Mouse (Mus musculus): ENCODE measurements around the gene Rnf5.

Gene Rnf5

GRCm38 (mm10) chr17:34585877-34586771 lies 17.4 kb downstream of the Rnf5 start:
- no peak for DNase-seq (ENCODE audit: low read depth)

GRCm38 (mm10) chr17:34585121-34585520 lies 18.4 kb downstream of the Rnf5 start:
- no peak for DNase-seq (ENCODE audit: low read depth)

DNA sequence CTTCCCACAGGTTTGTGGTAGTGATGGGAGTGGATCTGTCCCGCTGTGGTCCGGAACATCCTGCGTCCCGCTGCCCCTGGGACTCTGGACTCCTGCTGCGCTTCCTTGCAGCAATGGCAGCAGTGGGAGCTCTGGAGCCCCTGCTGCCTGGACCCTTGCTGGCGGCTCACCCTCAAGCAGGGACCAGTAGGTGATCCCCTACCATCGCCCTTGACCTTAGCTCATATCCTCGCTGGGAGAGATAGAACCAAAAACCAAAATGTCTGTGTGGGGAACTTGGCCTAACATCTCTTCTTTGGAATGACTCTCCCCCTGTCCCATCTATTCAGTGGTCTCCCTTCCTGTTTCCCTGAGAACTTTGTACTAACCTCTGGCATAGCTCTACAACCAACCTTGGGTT lies 19.7 kb downstream of the Rnf5 start:
- no peak for DNase-seq (ENCODE audit: low read depth)

DNA sequence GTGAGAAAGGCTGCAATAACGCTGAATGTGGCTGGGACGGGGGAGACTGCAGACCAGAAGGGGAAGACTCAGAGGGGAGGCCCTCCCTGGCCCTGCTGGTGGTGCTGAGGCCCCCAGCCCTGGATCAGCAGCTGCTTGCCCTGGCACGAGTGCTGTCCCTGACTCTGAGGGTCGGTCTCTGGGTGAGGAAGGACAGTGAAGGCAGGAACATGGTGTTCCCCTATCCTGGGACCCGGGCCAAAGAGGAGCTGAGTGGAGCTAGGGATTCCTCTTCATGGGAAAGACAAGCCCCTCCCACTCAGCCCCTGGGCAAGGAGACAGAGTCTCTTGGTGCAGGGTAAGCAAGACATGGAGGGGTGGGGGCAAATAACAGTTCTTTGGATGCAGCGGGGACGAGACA lies 20.1 kb downstream of the Rnf5 start:
- DNase-seq (ENCODE audit: low read depth) = no peak

DNA sequence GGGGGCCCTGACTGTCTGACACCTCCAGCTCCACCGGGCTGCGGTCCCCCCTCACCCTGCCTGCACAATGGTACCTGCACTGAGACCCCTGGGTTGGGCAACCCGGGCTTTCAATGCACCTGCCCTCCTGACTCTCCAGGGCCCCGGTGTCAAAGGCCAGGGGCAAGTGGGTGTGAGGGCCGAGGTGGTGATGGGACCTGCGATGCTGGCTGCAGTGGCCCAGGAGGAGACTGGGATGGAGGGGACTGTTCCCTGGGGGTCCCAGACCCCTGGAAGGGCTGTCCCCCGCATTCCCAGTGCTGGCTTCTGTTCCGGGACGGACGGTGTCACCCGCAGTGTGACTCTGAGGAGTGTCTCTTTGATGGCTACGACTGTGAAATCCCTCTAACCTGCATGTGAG lies 21.0 kb downstream of the Rnf5 start:
- no peak for DNase-seq (ENCODE audit: low read depth)

GRCm38 (mm10) chr17:34578070-34578469 lies 25.4 kb downstream of the Rnf5 start:
- DNase-seq (ENCODE audit: low read depth) = no peak

GRCm38 (mm10) chr17:34576577-34576976 lies 26.9 kb downstream of the Rnf5 start:
- no peak for DNase-seq (ENCODE audit: low read depth)

DNA sequence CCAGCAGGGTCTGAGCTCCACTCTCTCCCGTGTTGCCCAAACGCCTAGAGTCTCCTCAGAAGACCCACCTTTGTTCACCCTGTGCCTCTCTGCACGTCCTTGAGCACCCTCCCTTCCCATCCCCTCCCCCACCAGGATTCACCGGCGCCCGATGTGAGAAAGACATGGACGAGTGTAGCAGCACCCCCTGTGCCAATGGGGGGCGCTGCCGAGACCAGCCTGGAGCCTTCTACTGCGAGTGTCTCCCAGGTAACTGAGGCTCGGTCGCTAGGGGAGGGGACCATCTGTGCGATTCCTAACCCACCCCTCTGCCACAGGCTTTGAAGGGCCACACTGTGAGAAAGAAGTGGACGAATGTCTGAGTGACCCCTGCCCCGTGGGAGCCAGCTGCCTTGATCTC lies 31.1 kb downstream of the Rnf5 start:
- no peak for DNase-seq (ENCODE audit: low read depth)

DNA sequence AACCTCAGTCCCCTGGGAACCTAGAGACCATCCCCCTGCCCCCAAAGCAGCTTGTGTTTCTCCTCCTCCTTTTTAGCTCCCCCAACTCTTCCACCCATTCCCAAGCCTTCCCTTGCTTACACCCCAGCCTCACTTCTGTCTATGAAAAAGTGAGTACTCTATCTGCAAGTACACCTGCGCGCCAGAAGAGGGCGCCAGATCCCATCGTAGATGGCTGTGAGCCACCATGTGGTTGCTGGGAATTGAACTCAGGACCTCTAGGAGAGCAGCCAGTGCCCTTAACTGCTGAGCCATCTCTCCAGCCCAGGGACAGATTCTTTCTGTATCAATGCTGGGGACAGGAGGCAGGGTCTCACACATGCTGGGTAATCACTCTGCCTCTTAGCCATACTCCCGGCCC lies 31.6 kb downstream of the Rnf5 start:
- DNase-seq (ENCODE audit: low read depth) = no peak

- no peak for DNase-seq (ENCODE audit: low read depth)
Measured at GRCm38 (mm10) chr17:34569919-34570318, 33.6 kb downstream of the Rnf5 start.

- DNase-seq (ENCODE audit: low read depth) = no peak
Measured at GRCm38 (mm10) chr17:34568421-34568820, 35.1 kb downstream of the Rnf5 start.

DNA sequence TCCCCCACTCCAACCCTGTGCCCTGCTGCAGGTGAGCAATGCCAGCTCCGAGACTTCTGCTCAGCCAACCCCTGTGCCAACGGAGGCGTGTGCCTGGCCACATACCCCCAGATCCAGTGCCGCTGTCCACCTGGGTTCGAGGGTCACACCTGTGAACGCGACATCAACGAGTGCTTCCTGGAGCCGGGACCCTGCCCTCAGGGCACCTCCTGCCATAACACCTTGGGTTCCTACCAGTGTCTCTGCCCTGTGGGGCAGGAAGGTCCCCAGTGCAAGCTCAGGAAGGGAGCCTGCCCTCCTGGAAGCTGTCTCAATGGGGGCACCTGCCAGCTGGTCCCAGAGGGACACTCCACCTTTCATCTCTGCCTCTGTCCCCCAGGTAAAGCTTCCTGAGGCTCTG lies 36.2 kb downstream of the Rnf5 start:
- DNase-seq (ENCODE audit: low read depth) = no peak

- no peak for DNase-seq (ENCODE audit: low read depth)
Measured at GRCm38 (mm10) chr17:34564796-34565195, 38.7 kb downstream of the Rnf5 start.

DNA sequence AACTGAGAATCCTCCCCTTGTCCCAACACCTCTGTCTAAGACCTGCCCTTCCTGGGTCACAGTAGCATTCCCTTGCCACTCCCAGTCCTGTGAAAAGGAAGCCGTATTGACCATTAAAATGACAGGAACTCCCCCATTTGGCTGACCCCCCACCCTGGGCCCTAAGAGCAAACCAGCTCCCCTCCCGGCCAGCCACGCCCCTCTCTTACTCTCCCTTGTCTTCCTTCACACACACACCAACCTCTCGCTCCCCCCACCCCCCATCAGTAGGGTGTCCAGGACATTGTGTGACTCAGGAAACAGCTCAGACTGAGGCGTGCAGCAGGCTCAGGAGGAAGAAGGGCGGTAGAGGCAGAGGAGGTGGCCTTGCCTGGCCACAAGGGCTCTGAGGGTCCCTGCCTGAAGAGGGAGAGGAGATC lies 39.5 kb downstream of the Rnf5 start, which contains the start of gene Notch4:
Gene Notch4 (plus strand): TSS at position 266 of the 419 bp plus-strand sequence.
- DNase-seq (ENCODE audit: low read depth) = no peak

- DNase-seq (ENCODE audit: low read depth) = no peak
Measured at GRCm38 (mm10) chr17:34563354-34563753, 40.1 kb downstream of the Rnf5 start.

GRCm38 (mm10) chr17:34562595-34562994 lies 40.9 kb downstream of the Rnf5 start:
- DNase-seq (ENCODE audit: low read depth) = no peak

DNA sequence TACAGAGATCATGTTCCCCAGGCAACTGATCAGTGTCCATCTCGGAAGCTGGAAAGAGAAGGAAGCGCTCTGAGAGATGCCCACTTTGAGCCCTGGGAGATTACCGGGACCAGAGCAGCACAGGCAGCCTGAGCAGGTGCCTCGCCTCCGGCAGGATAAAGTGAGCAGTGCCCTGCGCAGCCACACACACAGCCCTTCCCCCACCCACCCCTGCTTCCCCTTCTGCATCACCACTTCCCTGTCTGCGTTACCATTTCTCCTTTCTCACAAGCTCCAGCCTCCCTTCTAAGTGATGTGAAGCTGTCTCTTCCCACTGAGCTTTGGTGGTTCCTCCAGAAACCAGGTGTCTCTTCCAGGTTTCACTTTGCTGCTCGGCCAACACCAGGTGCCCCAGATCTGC lies 42.3 kb downstream of the Rnf5 start:
- no peak for DNase-seq (ENCODE audit: low read depth)

- no peak for DNase-seq (ENCODE audit: low read depth)
Measured at GRCm38 (mm10) chr17:34560438-34560837, 43.1 kb downstream of the Rnf5 start.

DNA sequence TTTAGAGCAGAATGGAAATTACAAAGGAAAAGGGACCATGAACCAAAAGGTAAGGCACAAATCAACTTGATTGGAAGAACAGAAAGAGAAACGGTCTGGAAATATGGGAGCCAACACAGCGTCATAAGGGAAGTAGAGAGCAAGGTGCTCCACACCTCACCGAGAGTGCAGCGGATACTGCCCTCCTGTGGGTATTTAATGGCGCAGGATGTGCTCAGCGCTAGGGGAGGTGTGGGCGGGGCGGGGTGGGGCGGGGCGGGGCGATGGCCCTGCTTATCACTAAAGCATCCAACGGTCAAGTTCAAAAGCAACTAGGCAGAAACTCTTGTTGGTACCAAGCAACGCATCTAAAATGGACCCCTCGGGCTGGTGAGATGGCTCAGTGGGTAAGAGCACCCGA lies 43.6 kb downstream of the Rnf5 start:
- no peak for DNase-seq (ENCODE audit: low read depth)

DNA sequence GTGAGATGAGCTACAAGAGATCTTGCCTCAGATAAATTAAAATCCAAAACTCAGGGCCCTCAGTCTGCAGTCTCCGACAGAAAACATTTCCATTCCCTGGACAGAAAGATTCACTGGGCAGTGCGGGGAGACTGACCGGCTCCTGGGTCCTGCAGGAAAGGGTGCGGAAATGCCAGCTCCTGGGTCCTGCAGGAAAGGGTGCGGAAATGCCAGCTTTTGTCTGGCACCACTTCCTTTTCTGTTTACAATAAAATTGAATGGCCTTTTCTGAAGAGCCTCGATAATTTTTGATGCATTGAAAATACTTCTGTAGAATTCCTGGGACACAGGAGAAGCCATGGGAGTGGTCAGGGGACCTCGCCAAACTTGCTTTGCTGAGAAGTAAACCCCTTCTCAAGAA lies 44.4 kb downstream of the Rnf5 start:
- DNase-seq (ENCODE audit: low read depth) = no peak

GRCm38 (mm10) chr17:34557411-34557810 lies 46.1 kb downstream of the Rnf5 start:
- no peak for DNase-seq (ENCODE audit: low read depth)

DNA sequence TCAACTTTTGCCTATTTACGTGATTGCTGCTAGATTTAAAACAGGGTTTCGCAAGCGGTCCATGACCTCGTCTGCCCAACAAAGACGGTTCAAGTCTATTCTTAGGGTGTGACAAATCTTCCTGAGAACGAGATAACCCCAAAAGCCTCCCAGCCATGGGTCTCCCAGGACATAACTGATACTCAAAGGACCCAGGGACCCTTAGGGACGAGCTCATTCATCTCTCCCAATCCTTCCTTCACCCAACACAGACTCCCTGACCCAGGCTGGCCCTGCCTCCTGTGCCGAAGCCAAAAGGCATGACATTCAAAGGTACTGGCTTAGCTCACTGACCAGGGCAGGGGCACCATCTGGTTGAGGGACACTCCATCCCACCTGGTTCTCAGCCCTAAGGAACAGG lies 47.1 kb downstream of the Rnf5 start:
- no peak for DNase-seq (ENCODE audit: low read depth)

DNA sequence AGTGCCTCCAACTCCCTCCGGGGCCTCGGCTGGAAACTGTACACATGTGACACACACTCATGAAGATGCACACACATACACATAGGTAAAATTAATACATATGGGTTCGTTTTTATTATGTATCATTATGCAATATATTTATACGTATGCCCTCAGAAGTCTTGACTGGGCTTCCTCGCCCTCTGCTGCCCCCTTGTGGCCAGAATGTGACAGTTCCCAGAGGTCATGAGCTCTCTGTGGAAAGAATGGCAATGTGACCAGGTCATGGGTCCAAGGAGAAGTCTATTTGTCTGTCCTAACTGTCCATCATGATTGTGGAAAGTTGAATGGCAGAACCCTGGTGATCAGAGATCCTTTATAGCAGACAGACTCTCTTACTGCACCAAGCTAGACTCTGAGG lies 48.0 kb downstream of the Rnf5 start:
- peak; percentile 41 for DNase-seq (ENCODE audit: low read depth)

Measured in fibroblast of lung, adult 2 months (primary cell).